Mouse (Mus musculus): ENCODE results near the gene Wdr24. TPM values are rescaled to one million over a fixed set of nuclear protein-coding genes. Genes with fewer than 3 reads are reported as not detected.
A peak's percentile ranks its signal among the peaks of the same experiment; 100 is the strongest.

Wdr24 gene
- polyA plus RNA-seq, 1 experiment from 2014 or later, result 26.5 TPM

GRCm38 (mm10) chr17:25842509-25842908, 19.1 kb downstream of the Wdr24 start:
- H3K9me3 ChIP-seq (replicated peaks), result no peaks in the 10 kb centered on the region
- ATAC-seq (ENCODE audit: low FRiP score), result no peak
- peaks cover 44% of the 10 kb centered on the region for H3K36me3 ChIP-seq

GRCm38 (mm10) chr17:25843122-25843521, 19.7 kb downstream of the Wdr24 start:
- peak overlapping the region; percentile 81 for H3K4me3 ChIP-seq (replicated peaks)
- no peaks in the 10 kb centered on the region for H3K27me3 ChIP-seq (replicated peaks)
- peak overlapping the region; percentile 86; the same call in 1 of the 2 replicates for H3K9ac ChIP-seq (replicated peaks)
- peaks cover 43% of the 10 kb centered on the region for H3K36me3 ChIP-seq
- peak overlapping the region; percentile 80 for H3K4me2 ChIP-seq
- no peaks in the 10 kb centered on the region for H3K9me3 ChIP-seq (replicated peaks)
- peaks cover 29% of the 10 kb centered on the region for H3K4me1 ChIP-seq
- no peak for ATAC-seq (ENCODE audit: low FRiP score)
- WGBS, result 92% methylated on average over 4 of the region's 4 CpGs
- H3K27ac ChIP-seq (replicated peaks), result no peak overlapping the region

More at GRCm38 (mm10) chr17:25842509-25842908, 19.1 kb downstream of the Wdr24 start:
- H3K9ac ChIP-seq (replicated peaks), result no peak overlapping the region
- H3K4me3 ChIP-seq (replicated peaks), result no peak overlapping the region
- H3K4me1 ChIP-seq, result peaks cover 35% of the 10 kb centered on the region
- H3K27me3 ChIP-seq (replicated peaks), result no peaks in the 10 kb centered on the region
- H3K27ac ChIP-seq (replicated peaks), result no peak overlapping the region
- 74% methylated on average over 3 of the region's 3 CpGs for WGBS
- no peak overlapping the region for H3K4me2 ChIP-seq

GRCm38 (mm10) chr17:25843636-25844395, 20.4 kb downstream of the Wdr24 start:
- Histone ChIP-seq H3K9ac (replicated peaks) (peak overlapping the region; percentile 86), H3K36me3 (peaks cover 42% of the 10 kb centered on the region), H3K4me1 (peaks cover 24% of the 10 kb centered on the region), H3K9me3 (replicated peaks) (no peaks in the 10 kb centered on the region), H3K4me3 (replicated peaks) (peak overlapping the region; percentile 81), H3K4me2 (peak overlapping the region; percentile 80), H3K27ac (replicated peaks) (peak overlapping the region; percentile 79), H3K27me3 (replicated peaks) (no peaks in the 10 kb centered on the region)
- 4% methylated on average over 38 of the region's 38 CpGs for WGBS
- ATAC-seq (ENCODE audit: low FRiP score), result peak; percentile 9; the same call in 1 of the 2 replicates

- under 1% methylated on average over 21 of the region's 21 CpGs for WGBS
- Histone ChIP-seq H3K4me1 (peaks cover 22% of the 10 kb centered on the region), H3K27ac (replicated peaks) (peak within 1 kb of the TSS; percentile 79), H3K9me3 (replicated peaks) (no peaks in the 10 kb centered on the region), H3K36me3 (peaks cover 40% of the 10 kb centered on the region), H3K9ac (replicated peaks) (peak within 1 kb of the TSS; percentile 86), H3K27me3 (replicated peaks) (no peaks in the 10 kb centered on the region), H3K4me2 (peak within 1 kb of the TSS; percentile 80), H3K4me3 (replicated peaks) (peak within 1 kb of the TSS; percentile 81)
- ATAC-seq (ENCODE audit: low FRiP score), result peak; percentile 92
Measured at GRCm38 (mm10) chr17:25844396-25844901, 21.0 kb downstream of the Wdr24 start, which contains the start of gene Rhot2. TSS of gene Rhot2 (minus strand) at chr17:25844851.

GRCm38 (mm10) chr17:25860229-25860628, 36.8 kb downstream of the Wdr24 start:
- peak overlapping the region; percentile 92 for H3K9ac ChIP-seq (replicated peaks)

GRCm38 (mm10) chr17:25860832-25861703, 37.6 kb downstream of the Wdr24 start, which contains the start of gene Wdr90:
TSS of gene Wdr90 (minus strand) at chr17:25861501.
- H3K9ac ChIP-seq (replicated peaks), result peak within 1 kb of the TSS; percentile 92
- WGBS, result 3% methylated on average over 65 of the region's 65 CpGs

More at GRCm38 (mm10) chr17:25860229-25860628, 36.8 kb downstream of the Wdr24 start:
- Histone ChIP-seq H3K36me3 (peaks cover 6% of the 10 kb centered on the region; the same call in 1 of the 2 replicates), H3K4me2 (peak overlapping the region; percentile 91), H3K4me1 (peaks cover 18% of the 10 kb centered on the region), H3K27ac (replicated peaks) (no peak overlapping the region), H3K4me3 (replicated peaks) (peak overlapping the region; percentile 71), H3K27me3 (replicated peaks) (no peaks in the 10 kb centered on the region), H3K9me3 (replicated peaks) (no peaks in the 10 kb centered on the region)
- 94% methylated on average over 6 of the region's 6 CpGs for WGBS
- no peak for ATAC-seq (ENCODE audit: low FRiP score)

GRCm38 (mm10) chr17:25861704-25862612, 38.5 kb downstream of the Wdr24 start:
- Histone ChIP-seq H3K27ac (replicated peaks) (peak overlapping the region; percentile 90), H3K4me1 (peaks cover 18% of the 10 kb centered on the region), H3K4me3 (replicated peaks) (peak overlapping the region; percentile 71), H3K4me2 (peak overlapping the region; percentile 91), H3K9ac (replicated peaks) (peak overlapping the region; percentile 92), H3K36me3 (peaks cover 6% of the 10 kb centered on the region; the same call in 1 of the 2 replicates), H3K9me3 (replicated peaks) (no peaks in the 10 kb centered on the region), H3K27me3 (replicated peaks) (no peaks in the 10 kb centered on the region)
- peak; percentile 25 for ATAC-seq (ENCODE audit: low FRiP score)
- WGBS, result 14% methylated on average over 6 of the region's 6 CpGs

More at GRCm38 (mm10) chr17:25860832-25861703, 37.6 kb downstream of the Wdr24 start, which contains the start of gene Wdr90:
- Histone ChIP-seq H3K9me3 (replicated peaks) (no peaks in the 10 kb centered on the region), H3K4me3 (replicated peaks) (peak within 1 kb of the TSS; percentile 71), H3K4me2 (peak within 1 kb of the TSS; percentile 91), H3K36me3 (peaks cover 6% of the 10 kb centered on the region; the same call in 1 of the 2 replicates), H3K4me1 (peaks cover 18% of the 10 kb centered on the region), H3K27me3 (replicated peaks) (no peaks in the 10 kb centered on the region), H3K27ac (replicated peaks) (peak within 1 kb of the TSS; percentile 90)
- ATAC-seq (ENCODE audit: low FRiP score), result peak; percentile 95

GRCm38 (mm10) chr17:25863681-25864080, 40.3 kb downstream of the Wdr24 start:
- peaks cover 28% of the 10 kb centered on the region for H3K4me1 ChIP-seq
- H3K4me3 ChIP-seq (replicated peaks), result no peak overlapping the region
- peaks cover 6% of the 10 kb centered on the region; the same call in 1 of the 2 replicates for H3K36me3 ChIP-seq
- no peak overlapping the region for H3K9ac ChIP-seq (replicated peaks)
- H3K9me3 ChIP-seq (replicated peaks), result no peaks in the 10 kb centered on the region
- no peak overlapping the region for H3K27ac ChIP-seq (replicated peaks)
- no peak for ATAC-seq (ENCODE audit: low FRiP score)
- WGBS, result 93% methylated on average over 6 of the region's 6 CpGs
- no peak overlapping the region for H3K4me2 ChIP-seq
- H3K27me3 ChIP-seq (replicated peaks), result no peaks in the 10 kb centered on the region

GRCm38 (mm10) chr17:25864311-25864710, 40.9 kb downstream of the Wdr24 start:
- Histone ChIP-seq H3K4me1 (peaks cover 33% of the 10 kb centered on the region), H3K4me2 (no peak overlapping the region), H3K27me3 (replicated peaks) (no peaks in the 10 kb centered on the region), H3K36me3 (peaks cover 6% of the 10 kb centered on the region; the same call in 1 of the 2 replicates), H3K4me3 (replicated peaks) (no peak overlapping the region), H3K27ac (replicated peaks) (no peak overlapping the region), H3K9ac (replicated peaks) (no peak overlapping the region), H3K9me3 (replicated peaks) (no peaks in the 10 kb centered on the region)
- WGBS, result 91% methylated on average over 14 of the region's 14 CpGs
- ATAC-seq (ENCODE audit: low FRiP score), result no peak

- Histone ChIP-seq H3K27ac (replicated peaks) (no peak overlapping the region), H3K4me3 (replicated peaks) (no peak overlapping the region), H3K9ac (replicated peaks) (no peak overlapping the region), H3K9me3 (replicated peaks) (no peaks in the 10 kb centered on the region), H3K4me2 (no peak overlapping the region), H3K27me3 (replicated peaks) (no peaks in the 10 kb centered on the region), H3K4me1 (peaks cover 30% of the 10 kb centered on the region), H3K36me3 (peaks cover 6% of the 10 kb centered on the region; the same call in 1 of the 2 replicates)
- ATAC-seq (ENCODE audit: low FRiP score), result no peak
- 90% methylated on average over 11 of the region's 11 CpGs for WGBS
Measured at GRCm38 (mm10) chr17:25865288-25865687, 41.9 kb downstream of the Wdr24 start.
